Mouse (Mus musculus) retina, embryonic 14.5 days (tissue): ENCODE measurements at regions not wholly inside any gene's neighbourhood (a gene's known extent, or its start where the extent isn't known, plus 50 kb on each side); places are given as distances from the start of the nearest gene placed in this dataset.

Experiments used
- DNase-seq: peaks from one replicate; pipeline ENCODE4 v3.0.0-alpha.2; 2015; ENCODE audit warnings: low spot score

DNA sequence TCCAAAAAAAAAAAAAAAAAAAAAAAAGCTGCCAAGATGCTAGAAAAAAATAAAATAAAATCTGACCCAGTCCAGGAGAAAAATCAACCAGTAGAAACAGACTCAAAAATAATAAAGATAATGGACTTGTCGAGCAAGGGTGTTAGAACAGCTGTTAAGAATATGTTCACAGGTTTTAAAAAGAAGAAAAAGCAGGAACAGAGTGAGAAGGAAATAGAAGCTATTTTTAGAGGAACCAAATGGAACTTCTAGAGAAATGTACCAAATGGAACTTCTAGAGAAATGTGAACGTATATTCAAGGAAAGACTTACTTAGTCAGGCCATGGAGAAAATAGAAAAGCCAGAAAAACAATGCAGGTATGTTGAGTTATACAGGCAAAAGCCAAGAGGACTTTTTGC lies 662.4 kb upstream of the Jmjd1c start:
- no peak for DNase-seq

DNA sequence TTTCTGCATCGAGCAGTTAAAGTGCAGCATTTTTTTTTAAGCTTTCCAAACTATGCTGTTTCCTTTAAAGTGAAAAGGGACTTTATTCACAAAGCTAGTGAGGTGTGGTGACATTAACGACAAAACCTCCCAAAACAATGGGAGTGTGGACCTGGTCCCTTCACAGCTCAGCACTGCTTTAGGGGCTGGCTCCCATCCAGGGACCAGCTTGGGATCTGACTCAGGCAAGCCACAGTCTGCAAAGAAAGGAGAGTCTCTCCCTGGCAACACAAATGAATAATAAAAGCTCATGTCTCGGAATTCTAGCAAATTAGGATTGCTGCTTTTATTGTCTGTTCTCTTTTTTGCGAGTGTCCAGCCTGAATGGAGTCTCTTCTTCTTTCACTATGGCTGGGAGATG lies 625.2 kb upstream of the Jmjd1c start:
- DNase-seq: no peak

DNA sequence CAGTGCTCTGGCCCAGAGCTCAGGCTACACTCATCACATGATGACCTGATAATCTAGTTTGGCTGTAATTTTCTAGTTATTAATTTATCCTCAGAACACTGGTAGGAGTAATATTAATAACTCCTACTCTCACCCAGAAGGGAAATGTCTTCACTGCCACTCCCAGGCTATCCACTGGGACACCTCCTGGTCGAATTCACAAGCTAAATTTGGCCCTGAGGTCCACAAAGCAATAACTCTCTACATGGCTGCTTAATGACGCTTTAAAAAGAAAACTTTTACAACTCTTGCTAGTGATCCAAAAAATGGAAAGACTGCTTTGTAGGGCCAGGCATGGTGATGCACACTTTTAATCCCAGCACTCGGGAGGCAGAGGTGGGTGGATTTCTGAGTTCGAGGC lies 623.9 kb upstream of the Jmjd1c start:
- DNase-seq: no peak

DNA sequence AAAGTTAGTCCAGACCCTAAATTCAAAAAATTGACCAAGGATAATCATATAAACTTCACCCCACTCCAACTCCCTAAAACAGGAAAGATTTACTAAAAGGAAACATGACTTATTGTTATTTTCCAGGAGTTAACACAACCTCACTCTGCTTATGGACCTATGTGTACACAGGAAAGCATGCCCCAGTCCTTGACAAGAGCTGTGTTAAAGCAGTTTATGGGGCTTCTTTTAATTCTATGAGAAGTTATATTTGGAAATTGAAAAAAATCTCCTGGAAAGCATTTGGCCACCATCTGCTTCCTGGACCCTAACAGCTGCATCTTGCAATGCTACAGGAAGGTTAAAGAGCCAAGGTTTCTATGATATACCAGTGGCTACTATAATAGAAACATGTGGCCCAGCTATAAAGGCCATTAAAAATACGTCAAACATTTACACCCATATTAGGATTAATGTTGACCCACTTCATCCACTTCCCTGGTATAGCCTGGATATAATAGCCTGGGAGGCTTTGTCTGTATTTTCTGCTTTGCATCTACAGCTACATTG lies 620.7 kb upstream of the Jmjd1c start:
- no peak for DNase-seq

DNA sequence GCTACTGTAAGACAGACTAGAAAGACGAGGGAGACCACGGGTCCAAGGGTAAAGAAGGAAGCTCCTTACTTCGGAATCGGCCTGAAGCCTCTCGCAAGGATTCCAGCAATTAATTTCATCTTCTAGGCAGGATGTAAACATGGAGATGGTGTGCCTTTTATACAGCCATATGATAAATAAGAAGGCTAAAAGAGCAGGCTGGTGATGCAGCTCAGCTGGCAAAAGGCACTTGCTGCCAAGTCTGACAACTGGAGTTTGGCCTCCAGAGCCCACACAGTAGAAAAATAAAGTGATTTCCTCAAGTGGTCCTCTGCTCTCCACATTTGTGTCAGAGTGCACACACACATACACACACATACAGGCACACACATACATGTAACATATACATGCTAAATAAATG lies 605.1 kb upstream of the Jmjd1c start:
- no peak for DNase-seq

DNA sequence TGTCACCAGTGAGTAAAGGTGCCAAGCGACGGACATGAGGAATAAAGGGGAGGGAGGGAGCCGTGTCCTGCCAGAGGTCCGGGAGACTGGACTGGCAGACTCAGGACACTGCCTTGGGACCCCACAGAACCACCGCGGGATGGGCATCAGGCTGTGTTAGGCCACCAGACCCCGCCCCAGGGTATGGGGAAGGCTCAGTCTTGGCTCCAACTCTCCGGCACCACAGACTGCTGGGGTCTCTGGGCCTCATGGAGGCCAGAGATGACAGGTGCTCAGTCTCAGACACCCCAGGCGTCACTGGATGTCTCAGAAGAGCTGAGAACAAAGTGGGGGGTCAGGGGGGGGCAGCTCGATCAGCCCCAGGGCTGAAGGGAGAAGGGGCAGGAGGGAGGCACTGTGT lies 604.1 kb upstream of the Jmjd1c start:
- DNase-seq: no peak

DNA sequence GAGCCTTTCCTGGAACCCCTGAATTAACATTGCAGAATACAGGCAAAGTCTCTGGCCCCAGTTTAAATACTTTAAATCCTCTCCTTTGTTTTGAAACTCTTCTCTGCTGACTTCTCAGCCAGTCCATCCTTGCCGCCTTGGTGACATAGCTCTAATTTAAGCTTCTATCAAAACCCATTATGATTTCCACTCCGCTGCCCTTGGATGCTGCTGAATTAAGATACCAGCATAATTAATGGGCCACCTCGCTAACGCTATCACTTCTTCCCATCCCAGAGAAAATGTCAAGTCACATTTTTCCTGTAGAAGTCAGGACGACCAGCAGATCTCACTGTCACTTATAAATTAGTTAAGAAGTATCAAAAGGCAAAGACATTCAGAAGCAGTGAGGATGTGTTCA lies 556.1 kb upstream of the Jmjd1c start:
- peak; percentile 62 for DNase-seq

DNA sequence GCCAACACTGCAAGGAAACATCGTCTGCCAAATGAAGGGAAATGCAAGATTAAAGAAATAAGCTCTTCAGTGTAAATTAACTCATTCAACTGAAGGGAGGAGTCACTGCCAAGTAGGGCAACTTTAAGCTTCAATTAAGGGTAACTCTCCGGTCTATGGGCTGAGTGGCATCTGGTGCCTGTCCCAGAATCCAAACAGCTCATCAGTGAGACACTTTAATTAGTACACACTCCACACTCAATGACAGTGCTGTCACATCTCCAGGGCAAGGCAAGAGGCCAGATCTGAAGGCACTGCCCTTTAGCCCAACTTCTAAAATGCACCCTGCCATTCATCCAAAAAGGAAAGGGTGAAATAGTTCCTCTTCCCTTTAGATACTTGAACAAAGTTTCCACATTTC lies 549.3 kb upstream of the Jmjd1c start:
- peak; percentile 43 for DNase-seq

DNA sequence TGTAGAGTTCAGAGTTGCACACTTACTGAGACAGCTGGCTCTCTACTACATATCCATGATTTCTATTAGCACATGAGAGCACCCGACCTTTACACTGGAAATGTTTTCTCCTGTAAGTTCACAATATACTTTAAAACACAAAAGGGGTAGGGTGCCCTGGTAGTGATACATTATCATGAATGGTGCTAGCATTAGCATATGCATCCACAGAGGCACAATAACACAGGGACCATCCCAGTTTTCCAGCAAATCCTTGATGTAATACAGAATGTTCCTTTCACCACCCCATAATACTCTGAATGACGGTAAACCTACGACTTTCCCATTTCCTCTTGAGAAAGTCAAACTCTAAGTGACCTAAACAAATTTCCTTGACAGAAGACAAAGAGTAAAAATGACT lies 548.3 kb upstream of the Jmjd1c start:
- no peak for DNase-seq

DNA sequence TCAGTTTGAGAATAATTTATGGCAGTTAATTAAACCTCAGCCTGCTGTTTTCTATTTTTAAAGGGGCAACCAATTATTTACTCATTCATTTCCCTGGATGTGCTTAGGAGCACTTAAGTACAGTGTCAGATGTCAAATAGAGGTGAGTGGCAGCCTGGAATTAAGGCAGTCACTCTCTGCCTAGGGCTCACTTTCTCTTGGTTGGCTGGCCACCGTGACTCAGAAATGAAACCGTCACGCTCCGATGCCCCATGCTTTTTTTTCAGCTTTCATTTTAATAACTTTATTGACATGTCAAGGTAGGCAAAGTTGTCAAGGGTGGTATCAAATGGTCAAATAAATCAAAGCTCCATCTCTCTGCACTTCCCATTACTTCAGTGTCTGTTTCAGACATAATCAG lies 547.9 kb upstream of the Jmjd1c start:
- peak; percentile 25 for DNase-seq

DNA sequence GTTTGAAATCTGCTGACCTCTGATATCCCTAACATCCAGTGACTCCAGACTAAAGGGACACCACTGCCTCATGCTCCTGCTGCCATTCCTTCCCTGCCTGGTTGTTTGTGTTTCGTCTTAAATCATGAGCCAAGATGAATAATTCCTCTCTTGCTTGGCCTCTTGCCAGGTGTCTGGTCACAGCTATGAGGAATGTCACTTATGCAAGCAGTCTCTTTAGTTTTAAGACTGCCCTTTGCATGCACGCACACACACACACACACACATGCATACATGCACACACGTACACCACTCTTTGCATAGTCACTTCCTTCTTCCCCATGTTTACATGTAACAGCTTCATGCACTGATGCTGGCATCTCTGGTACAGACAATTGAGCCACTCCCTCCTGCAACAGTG lies 543.0 kb upstream of the Jmjd1c start:
- no peak for DNase-seq

DNA sequence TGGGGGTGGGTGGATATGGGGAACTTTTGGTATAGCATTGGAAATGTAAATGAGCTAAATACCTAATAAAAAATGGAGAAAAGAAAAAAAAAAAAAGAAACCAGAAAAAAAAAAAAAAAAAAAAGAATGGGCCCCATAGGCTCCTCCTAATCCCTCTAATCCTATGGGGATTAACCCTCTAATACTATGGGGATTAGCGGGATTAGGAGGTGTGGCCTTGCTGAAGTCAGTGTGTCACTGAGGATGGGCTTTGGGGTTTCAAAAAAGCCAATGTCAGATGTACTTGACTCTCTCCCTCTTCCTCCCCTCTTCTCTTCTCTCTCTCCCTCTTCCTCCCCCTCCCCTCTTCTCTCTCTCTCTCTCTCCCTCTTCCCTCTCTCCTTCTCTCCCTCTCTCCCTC lies 541.7 kb upstream of the Jmjd1c start:
- DNase-seq: peak; percentile 45

DNA sequence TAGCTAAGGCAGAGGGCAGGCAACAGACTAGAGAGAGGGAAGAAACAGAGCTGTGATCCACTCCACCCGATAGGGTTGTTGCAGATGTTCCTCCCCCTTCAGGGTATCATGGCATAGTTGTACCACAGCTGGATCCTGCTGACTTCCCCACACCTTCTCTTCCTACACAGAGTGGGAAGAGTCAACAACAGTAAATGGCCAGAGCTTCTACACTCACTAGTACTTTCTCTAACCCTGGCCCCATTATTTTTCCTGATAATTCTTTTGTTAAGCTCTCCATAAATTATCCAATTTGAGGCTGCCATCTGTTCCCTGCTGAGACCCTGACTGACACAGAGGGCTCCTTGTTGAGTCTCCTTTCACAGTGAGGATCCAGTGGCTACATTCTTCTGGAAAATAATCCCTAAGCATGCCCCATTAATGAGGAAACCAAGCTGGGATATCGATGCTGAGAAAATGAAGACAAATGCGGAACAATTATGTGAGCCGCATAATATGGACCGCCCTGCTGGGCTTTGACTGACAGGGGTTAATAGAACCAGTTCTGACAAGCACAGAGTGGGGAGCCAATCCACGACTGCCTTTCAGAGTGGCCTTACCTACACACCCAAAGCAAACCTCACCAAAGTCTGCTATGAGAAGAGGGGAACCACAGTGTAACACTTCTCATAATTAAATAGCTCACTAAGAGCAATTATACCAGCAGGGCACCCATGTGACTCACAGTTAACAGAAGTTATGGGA lies 537.7 kb upstream of the Jmjd1c start:
- DNase-seq: peak; percentile 74

DNA sequence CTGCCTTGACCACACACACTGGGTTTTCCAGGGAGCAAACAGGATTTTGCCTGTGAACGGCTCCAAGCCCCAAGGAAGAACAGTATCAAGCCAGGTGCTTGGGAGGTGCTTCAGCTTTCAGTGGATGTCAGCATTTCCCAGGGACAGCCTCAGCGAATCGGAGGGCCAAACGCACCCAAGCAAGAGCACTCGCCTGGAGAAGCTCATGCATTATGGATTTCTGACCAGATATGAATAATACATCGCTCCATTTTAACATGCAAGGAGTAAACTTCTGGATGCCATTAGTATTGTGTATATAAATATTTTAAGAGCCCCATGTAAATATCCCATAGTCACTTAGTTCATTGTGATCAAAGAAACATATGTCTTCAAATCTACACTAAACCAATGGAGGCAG lies 530.6 kb upstream of the Jmjd1c start:
- peak; percentile 33 for DNase-seq

DNA sequence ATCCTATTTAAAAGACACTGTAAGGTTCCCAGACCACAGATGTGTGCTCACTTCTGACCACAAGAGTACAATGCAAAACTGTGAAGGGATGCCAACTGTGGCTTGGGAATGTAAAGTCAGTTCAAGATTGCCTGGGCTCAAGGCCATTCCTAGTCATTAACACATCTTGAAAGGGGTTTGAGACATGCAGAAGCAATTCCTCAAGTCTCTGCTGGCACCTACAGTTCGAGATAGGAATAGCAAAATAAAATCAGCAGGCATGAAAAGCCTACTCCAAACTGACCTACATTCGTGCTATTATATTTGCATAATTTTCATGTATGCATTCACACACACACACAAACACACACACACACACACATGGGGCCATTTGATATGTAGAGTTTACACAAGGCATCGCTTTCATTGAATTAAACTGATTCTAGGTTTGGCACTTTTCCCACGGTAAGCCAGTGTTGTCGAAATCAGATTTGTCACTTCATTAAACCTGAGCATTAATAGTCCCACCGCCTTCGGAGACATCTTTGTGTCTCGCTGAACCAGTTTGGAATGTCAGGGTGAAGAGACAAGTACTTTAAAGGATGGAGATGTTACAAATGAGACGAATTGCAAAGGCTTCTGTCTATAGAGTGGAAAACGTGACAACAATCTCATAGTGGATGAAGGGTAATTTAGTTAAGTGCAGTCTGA lies 520.9 kb upstream of the Jmjd1c start:
- DNase-seq: peak; percentile 78

DNA sequence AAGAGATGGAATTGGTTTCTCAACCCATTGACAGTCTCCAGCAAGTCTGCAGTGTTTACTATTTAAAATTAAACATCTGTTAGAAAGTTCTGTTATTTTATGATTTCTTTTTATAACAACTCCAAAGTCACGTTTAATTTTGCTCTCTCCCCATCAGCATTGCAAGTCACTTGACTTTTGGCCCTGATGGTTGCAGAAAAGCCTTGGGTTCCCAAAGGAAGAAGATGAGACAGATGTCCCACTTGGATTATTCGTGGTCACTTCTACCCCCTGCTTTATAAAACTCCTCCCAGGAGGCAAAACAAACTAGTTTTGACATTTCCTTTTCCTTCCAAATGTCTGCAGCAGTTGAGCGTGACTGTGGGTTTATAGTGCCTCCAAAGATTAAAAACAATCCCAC lies 502.9 kb upstream of the Jmjd1c start:
- no peak for DNase-seq

DNA sequence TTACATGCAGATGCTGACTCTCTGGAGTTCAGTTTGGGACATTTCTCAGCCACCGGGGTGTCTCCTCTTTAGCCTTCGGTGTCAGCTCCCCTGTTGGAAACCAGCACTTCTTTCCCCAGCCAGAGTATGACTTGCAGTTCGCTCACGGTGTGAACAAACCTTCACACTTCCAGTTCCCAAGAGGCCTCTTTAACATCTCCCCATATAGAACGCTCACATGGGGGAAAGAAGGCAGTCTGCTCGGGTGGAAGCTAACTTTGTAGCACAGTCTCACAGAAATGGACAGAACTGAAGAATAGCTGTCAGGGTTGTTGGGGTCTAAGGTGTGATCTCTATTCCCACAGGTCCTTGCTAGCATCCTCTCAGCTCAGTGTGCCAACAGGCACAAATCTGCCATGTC lies 502.4 kb upstream of the Jmjd1c start:
- no peak for DNase-seq

DNA sequence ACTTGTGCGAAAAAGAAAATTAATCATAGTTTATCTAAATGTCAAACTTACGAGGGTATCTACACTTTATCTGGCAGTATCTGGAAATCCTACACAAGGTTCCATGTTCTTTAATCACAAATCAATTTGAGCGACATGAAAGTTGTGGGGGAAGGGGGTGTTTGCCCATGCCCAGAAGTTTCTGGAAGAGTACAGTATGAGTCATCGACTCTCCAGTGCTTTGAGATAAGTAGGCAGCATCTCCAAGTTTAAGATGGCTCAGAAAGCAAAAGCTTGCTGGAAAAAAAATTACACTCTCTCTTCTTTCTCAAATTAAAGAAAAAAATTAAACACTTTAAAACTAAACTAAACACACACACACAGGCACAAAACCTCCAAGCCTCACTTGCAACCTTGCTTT lies 498.0 kb upstream of the Jmjd1c start:
- DNase-seq: no peak

DNA sequence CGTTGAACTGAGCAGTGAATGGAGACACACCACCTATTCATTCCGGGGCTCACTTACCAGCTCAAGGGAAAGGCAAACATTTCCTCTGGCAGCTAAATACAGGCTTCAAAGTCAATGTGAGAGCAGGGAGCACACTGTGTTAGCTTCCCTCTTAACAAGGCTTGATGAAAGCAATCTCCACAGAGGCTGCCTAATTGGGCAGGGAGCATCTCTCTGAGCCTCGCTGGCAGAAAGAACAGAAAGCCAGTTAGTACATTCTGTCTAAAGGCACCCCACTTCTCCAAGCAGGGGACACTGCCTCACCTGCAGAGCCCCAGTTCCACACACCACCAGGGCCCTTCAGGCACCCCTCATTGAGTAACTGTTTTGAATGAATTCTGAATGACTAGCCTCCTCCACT lies 488.8 kb upstream of the Jmjd1c start:
- no peak for DNase-seq

DNA sequence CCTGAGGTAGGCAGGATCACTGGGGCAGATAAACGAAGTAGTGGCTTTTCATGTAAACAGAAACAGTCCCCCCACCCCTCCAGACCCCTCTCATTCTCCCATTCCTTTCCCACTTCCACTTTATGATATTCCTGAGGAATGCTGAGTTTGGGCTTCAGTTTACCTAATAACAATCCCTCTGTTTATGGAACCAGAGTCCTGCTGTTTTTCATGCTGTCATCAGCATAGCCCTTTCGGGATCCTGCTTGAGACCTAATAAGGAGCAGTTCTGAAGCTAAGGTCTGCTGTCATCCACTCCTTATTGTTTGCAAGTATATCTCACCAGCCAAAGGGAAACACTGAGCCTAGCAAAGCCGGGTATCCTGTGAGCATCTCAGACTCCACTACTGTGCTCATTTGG lies 479.6 kb upstream of the Jmjd1c start:
- no peak for DNase-seq

DNA sequence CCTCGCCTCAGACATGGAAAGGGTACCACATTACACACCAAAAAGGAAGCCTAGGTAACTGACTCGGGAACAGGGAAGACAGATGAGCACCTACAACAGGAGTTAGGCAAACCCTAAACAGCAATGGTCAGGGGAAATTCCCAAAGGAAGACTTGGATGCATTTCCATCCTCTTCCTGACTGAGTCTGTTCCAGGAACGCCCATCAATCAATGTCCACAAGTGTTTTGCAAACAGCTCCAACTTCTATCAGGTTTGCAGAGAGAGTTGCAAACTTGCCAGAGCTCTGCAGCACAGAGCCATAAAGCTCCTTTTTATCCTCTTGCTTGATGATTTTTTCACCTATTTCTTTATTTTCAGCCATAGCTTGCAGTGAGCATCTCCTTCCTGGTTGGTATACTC lies 464.9 kb upstream of the Jmjd1c start:
- no peak for DNase-seq

DNA sequence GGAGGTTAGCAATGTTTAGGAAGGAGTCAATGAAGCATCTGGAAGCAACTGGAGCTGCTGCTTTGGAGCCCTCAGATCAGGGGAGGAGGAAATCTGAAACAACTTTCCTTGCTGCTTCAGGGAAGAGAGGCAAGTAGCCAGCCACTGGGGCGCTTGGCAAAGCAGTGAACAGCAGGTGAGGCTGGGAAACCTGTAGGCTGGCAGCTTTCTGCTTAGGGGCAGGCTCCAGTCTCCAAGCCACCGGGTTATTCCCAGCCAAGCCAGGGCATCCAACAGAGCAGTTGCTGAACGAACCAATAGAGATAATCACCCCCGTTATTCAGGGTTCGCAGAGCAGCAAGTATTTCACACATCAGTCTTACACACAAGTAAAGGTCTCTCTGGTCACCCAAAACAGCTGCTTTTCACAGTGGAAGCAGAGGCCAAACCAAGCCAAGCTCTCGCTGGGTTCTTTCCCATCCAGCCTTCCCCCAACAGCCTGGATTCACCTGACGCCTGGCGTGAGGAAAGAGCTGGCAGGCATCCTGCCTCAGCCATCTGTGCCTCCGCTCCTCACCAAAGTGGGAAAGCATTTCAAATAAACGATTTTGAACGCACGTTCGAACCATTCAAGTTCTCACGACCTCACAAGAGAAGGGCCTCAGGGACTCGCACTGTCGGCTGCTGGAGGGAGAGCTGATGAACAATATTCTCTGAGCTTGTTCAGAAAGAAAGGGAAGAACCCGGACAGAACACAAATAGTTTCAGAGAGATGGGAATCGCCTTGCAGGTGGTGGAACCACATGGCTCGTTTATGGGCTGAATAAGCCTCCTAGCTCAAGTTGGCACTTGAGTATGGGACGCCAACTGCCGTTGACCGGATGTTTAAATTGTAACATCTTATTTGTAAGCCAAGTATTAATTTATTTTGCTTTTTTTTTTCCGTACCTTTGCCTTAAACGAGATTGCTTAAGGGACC lies 454.8 kb upstream of the Jmjd1c start:
- peak; percentile 45 for DNase-seq

DNA sequence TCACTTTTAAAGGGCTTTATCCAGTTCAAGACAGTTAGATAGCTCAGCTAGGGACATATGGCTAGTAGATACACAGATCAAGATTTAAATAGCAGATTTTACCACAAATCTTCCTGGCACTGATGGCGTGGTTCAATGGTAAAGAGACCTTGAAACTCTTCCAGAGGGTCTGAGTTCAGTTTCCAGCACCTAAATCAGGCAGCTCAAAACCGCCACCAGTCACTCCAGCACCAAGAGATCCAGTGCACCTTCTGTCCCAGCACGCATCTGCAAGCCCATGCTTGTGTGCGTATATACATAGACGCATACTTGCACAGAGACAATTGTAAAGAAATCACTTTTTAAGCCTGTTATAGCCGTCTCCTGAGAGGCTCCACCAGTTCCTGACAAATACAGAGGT lies 454.0 kb upstream of the Jmjd1c start:
- DNase-seq: no peak
